Mouse (Mus musculus) embryonic facial prominence, embryonic 14.5 days (tissue): ENCODE measurements at regions not wholly inside any gene's neighbourhood (a gene's known extent, or its start where the extent isn't known, plus 50 kb on each side); places are given as distances from the start of the nearest gene placed in this dataset.

ENCODE experiments used
- ATAC-seq: fragments of 200-750 bp; cut with Nextera tagmentation; 2 replicates; pipeline ENCODE4 v1.8.0; 2017; ENCODE audit warnings: low read depth, moderate number of reproducible peaks, moderate TSS enrichment
- DNase-seq: peaks from one replicate; pipeline ENCODE4 v3.0.0-alpha.2; 2015; ENCODE audit warnings: low spot score
- H3K27ac ChIP-seq: fragments of 300-500 bp; sonication (generic); replicated peaks from 2 replicates; pipeline ENCODE4 v1.5.1; 2014; ENCODE audit warnings: low read depth, mild to moderate bottlenecking, low read length, moderate library complexity
- H3K27me3 ChIP-seq: fragments of 300-500 bp; sonication (generic); replicated peaks from 2 replicates; pipeline ENCODE4 v1.6.1; 2014; ENCODE audit warnings: low read length; ENCODE audit not compliant: control insufficient read depth, insufficient read depth
- H3K36me3 ChIP-seq: fragments of 300-500 bp; sonication (generic); 2 replicates; pipeline ENCODE4 v1.6.1; 2014; ENCODE audit warnings: low read length, mixed read lengths; ENCODE audit not compliant: control insufficient read depth, insufficient read depth
- H3K4me1 ChIP-seq: fragments of 300-500 bp; sonication (generic); 2 replicates; pipeline ENCODE4 v1.6.1; 2014; ENCODE audit warnings: antibody characterized with exemption, low read length; ENCODE audit not compliant: control insufficient read depth, insufficient read depth
- H3K4me2 ChIP-seq: fragments of 300-500 bp; sonication (generic); 2 replicates; pipeline ENCODE4 v1.6.1; 2014; ENCODE audit warnings: low read depth, mild to moderate bottlenecking, low read length, moderate library complexity, mixed read lengths
- H3K4me3 ChIP-seq: fragments of 300-500 bp; sonication (generic); 2 replicates; pipeline ENCODE4 v1.5.1; 2014; ENCODE audit warnings: low read depth, mild to moderate bottlenecking, low read length
- H3K9ac ChIP-seq: fragments of 300-500 bp; sonication (generic); 2 replicates; pipeline ENCODE4 v1.6.1; 2014; ENCODE audit warnings: low read depth, mild to moderate bottlenecking, low read length, moderate library complexity, mixed read lengths
- H3K9me3 ChIP-seq: fragments of 300-500 bp; sonication (generic); 2 replicates; pipeline ENCODE4 v1.6.1; 2016; ENCODE audit warnings: low read length; ENCODE audit not compliant: control insufficient read depth
- WGBS: fragments of 180-500 bp; shearing (Covaris S2); extraction: QIAGEN DNeasy Blood & Tissue Kit; methylation state at CpG from one replicate; pipeline ENCODE4 v1.1.7; 2014; 5-methylcytosine and 5-hydroxymethylcytosine counted together

DNA sequence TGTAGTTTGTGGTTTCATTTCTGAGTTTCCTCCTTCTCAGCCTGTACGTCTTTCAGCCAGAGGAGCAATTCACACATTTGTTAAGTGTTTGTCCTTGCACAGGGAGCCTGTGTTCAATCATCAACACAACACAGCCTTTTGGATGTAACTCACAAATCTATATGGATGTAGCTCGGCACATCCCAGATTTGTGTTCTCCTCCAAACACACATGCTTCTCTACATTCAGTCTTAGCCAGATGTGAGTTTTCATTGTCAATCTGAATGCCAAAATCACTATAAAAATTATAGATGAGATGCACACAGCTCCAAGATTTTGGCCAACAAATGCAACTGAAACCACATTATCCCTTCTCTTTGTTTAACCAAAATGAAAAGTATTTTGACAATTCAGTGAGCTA is 380.9 kb downstream of the Gm9195 start:
- 64% methylated on average over 2 of the region's 2 CpGs for WGBS
- peak; percentile 20 for DNase-seq
- Histone ChIP-seq H3K4me2 (no peak overlapping the region), H3K27me3 (no peaks in the 10 kb centered on the region), H3K27ac (no peak overlapping the region), H3K36me3 (no peaks in the 10 kb centered on the region), H3K4me1 (no peaks in the 10 kb centered on the region), H3K4me3 (no peak overlapping the region), H3K9ac (no peak overlapping the region), H3K9me3 (no peaks in the 10 kb centered on the region)
- ATAC-seq = no peak

DNA sequence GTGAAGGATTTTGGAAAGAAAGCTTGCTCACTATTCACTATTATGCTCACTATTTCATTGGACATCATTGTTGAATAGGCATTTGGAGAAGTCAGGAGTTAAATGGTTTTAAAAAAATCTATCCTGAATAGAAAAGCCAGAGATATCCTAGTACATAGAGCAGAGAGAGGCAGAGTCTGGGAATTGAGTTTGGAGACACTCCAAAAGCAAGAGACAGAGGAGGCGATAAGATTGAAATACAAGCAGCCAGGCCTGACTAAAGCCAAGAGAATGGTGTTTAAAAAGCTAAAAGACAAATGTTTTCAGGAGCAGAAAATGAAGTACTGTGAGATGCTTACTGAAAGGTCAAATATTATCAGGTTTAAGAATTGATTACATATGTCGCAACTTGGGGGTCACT is 400.1 kb downstream of the Gm9195 start:
- no peak overlapping the region for H3K4me2 ChIP-seq
- 80% methylated on average over 2 of the region's 2 CpGs for WGBS
- no peak overlapping the region for H3K9ac ChIP-seq
- H3K27ac ChIP-seq = no peak overlapping the region
- H3K4me1 ChIP-seq = no peaks in the 10 kb centered on the region
- no peak for ATAC-seq
- H3K27me3 ChIP-seq = no peaks in the 10 kb centered on the region
- no peaks in the 10 kb centered on the region for H3K9me3 ChIP-seq
- no peak for DNase-seq
- no peak overlapping the region for H3K4me3 ChIP-seq
- no peaks in the 10 kb centered on the region for H3K36me3 ChIP-seq

DNA sequence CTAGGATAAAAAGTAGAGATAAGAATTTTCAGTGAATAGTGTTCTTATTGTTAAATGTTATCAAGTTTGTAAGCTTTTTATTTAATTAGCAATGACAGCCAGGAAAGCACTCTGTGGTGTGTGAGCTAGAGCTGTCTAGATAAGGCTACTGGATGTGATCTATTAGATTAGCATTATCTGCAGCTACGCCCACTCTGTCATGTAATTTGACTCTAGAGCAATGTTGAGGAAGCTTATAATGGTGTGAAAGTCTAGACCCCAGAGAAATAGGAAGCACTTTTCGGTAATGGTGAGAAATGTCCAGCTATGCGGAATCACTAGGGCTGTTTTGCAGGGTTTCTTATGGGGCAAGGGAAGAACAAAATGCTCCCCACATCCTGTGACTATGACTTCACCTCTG is 410.2 kb downstream of the Gm9195 start:
- Histone ChIP-seq H3K4me2 (no peak overlapping the region), H3K4me3 (no peak overlapping the region), H3K36me3 (no peaks in the 10 kb centered on the region), H3K27me3 (no peaks in the 10 kb centered on the region), H3K9me3 (no peaks in the 10 kb centered on the region), H3K4me1 (no peaks in the 10 kb centered on the region), H3K27ac (no peak overlapping the region), H3K9ac (no peak overlapping the region)
- DNase-seq (no peak), ATAC-seq (no peak)
- WGBS = 52% methylated on average over 3 of the region's 3 CpGs

DNA sequence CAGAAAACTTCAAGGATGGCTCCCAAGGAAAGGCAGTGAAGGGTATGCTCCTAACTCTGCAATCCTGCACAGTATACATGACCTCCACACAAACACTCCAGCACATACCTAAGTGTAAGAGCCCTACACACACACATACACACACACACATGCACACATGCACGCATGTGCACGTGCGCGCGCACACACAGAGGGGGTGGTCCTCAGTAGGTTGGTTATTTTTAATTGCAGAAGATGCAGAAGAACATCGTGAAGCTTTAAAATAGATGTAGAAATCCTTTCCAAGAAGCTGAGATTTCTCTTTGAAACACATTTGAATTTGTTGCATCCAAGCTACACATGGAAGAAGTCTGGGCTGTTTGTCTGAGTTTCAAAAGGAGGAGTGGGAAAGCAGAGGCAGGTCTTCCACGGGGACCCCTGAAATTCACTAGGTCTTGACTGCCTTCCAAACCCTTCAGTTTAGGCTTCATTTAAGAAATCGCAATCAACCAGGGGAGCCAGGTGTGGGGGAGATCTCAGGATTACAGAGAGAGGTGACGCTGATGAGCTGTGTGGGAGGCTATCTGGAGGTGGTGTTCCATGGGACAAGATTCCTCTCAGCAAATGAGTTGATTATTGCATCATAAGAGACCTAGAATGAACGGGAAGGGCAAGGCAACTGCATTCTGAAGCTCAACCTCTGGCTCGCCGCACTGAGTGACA is 427.4 kb downstream of the Gm9195 start:
- Histone ChIP-seq H3K9me3 (no peaks in the 10 kb centered on the region), H3K27me3 (no peaks in the 10 kb centered on the region), H3K27ac (no peak overlapping the region), H3K9ac (no peak overlapping the region), H3K36me3 (no peaks in the 10 kb centered on the region), H3K4me3 (no peak overlapping the region), H3K4me1 (no peaks in the 10 kb centered on the region), H3K4me2 (no peak overlapping the region)
- WGBS = 88% methylated on average over 12 of the region's 12 CpGs
- DNase-seq (no peak), ATAC-seq (no peak)

DNA sequence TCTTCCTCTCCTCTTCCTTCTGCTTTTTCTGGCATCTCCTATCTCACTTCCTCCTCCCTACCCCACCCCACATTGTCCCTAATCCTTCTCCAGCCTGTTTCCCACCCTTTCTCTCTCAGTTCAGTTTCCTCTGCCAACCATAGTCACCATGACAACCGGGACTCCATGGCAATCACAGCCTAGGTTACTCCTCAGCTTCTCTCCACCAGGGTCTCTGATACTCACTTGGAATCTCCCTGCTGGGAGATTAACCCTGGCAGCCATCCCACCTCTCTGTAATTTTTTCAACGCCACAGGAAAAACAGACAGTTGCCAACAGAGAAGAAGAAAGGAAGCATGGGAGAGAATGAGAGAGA is 448.8 kb downstream of the Gm9195 start:
- H3K9me3 ChIP-seq = no peaks in the 10 kb centered on the region
- H3K27ac ChIP-seq = no peak overlapping the region
- ATAC-seq (0 out of 2 replicates have a peak, but pooled peaks have one; percentile 37), DNase-seq (peak; percentile 16)
- no peaks in the 10 kb centered on the region for H3K27me3 ChIP-seq
- no peak overlapping the region for H3K4me2 ChIP-seq
- no peak overlapping the region for H3K4me3 ChIP-seq
- H3K9ac ChIP-seq = no peak overlapping the region
- 30% methylated on average over 2 of the region's 2 CpGs for WGBS
- no peaks in the 10 kb centered on the region for H3K36me3 ChIP-seq
- H3K4me1 ChIP-seq = 0 out of 2 replicates have a peak, but pooled peaks cover 6% of the 10 kb centered on the region

DNA sequence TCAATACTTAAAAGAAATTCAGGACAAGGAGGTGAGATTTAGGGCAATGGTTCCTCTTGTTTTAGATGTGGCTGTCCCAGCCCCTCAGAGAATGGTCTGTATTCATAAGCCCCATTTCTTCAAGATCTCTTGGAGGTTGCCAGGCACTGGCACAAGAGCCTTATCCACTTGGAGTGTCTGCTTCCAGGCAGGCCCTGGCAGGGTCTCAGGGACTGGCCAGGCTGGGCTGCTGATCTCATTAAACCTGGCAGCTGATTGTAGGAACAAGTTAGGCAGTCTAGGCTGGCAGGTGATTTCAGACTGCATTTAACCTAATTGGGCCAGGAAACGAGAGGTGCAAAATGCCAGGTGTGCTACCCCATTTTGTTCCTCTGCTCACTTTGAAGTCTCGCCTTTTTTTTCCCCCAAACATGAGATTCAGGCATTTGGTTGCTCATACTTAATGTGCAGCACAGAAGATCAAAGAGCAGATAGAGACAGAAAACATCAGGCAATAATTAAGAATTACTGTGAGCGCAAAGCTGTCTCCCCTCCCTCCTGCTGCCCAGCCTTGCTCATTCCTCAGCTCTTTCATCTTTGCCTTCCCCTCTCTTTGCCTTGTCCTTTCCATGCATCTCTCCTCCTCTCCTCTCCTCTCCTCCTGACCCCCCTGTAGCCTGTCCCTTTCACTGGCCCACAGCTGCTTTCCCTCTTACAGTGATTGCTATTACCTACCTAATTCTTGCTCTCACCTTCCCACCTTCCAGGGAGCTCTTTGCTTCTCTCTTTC is 449.3 kb downstream of the Gm9195 start:
- 0 out of 2 replicates have a peak, but pooled peaks cover 6% of the 10 kb centered on the region for H3K4me1 ChIP-seq
- no peak overlapping the region for H3K9ac ChIP-seq
- no peaks in the 10 kb centered on the region for H3K9me3 ChIP-seq
- H3K27ac ChIP-seq = no peak overlapping the region
- H3K27me3 ChIP-seq = no peaks in the 10 kb centered on the region
- H3K4me2 ChIP-seq = no peak overlapping the region
- DNase-seq (peak; percentile 28), ATAC-seq (no peak)
- WGBS = 18% methylated on average over 3 of the region's 3 CpGs
- no peaks in the 10 kb centered on the region for H3K36me3 ChIP-seq
- no peak overlapping the region for H3K4me3 ChIP-seq

DNA sequence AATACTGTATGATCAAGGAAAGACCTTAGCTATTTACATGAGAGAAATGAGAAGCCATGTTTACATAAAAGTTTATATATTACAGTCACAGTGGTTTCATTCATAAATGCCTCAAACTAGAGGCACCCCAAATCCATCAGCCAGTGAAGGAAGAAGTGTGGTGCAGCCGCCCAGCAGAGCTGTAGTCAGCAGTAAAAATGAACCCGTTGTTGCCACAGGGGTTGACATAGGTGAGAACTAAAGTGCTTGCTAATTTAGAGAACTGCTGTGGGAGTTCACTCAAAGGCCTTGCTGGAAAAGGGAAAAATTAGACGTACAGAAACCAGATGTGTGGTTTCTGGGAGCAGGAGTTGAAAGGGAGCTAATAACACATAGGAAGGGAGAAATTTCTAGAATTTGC is 461.2 kb downstream of the Gm9195 start:
- Histone ChIP-seq H3K9me3 (no peaks in the 10 kb centered on the region), H3K4me3 (no peak overlapping the region), H3K9ac (no peak overlapping the region), H3K4me1 (0 out of 2 replicates have a peak, but pooled peaks cover 4% of the 10 kb centered on the region), H3K27ac (no peak overlapping the region), H3K27me3 (no peaks in the 10 kb centered on the region), H3K4me2 (no peak overlapping the region), H3K36me3 (no peaks in the 10 kb centered on the region)
- 20% methylated on average over 3 of the region's 3 CpGs for WGBS
- DNase-seq (peak; percentile 43), ATAC-seq (no peak)

DNA sequence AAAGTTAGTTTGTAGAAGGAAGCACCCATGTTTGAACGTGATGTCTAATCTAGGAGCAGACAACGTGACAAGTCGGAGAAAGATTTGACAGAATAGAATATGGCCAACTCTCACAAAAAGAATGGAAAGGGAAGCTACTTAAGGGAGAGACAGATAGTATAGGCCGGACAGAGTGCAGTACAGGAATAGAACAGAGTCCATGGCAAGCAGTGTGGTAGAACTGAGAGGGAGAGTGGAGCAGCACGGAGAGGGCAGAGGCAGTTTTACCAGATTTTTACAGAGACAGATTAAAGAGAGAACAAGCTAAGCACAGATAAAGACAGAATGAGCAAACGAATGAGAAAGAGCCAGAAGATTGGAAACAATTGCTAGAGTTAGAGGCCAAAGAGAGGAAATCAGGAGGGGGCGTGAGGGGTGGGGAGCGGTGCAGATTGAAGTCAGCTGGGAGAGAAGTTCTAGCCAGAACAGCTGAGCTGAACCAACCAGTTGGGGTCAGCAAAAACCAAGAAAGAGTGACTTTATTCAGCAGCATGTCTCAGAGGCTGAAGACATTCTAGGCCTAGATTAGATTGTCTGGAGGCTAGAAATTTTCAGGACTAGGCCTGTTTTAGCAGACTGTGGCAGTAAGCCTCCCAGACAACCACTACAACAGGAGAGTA is 464.1 kb downstream of the Gm9195 start:
- Histone ChIP-seq H3K9me3 (no peaks in the 10 kb centered on the region), H3K36me3 (no peaks in the 10 kb centered on the region), H3K4me3 (no peak overlapping the region), H3K4me2 (no peak overlapping the region), H3K27me3 (no peaks in the 10 kb centered on the region), H3K4me1 (0 out of 2 replicates have a peak, but pooled peaks cover 4% of the 10 kb centered on the region), H3K9ac (no peak overlapping the region), H3K27ac (no peak overlapping the region)
- DNase-seq = peak; percentile 24
- WGBS = 62% methylated on average over 8 of the region's 8 CpGs
- peak; percentile 33; the same call in 1 of the 2 replicates for ATAC-seq
